Mouse (Mus musculus): ENCODE measurements around the gene 4930453N24Rik.

DNA sequence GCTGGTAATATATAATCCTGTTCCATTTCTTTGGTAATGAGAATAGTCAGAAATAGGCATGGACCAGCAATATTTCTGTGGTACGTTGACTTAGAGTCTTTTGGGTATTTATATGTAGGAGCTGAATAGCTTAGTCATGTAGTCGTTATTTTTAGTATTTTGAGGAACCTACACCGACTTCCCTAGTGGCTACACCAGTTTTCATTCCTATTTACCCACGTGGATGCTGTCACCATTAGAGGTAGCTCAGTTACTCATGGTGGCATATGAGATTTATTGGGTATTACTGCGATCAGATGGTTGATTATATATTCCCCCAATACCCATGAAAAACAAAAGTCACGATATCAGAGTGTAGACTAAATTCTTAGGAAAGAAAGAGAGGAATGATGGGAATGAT is 14.6 kb downstream of the 4930453N24Rik start:
- no peak for TF ChIP-seq CTCF (IDR thresholded peaks at IDR 0.05; ENCODE audit: extremely low read depth, insufficient read length, insufficient replicate concordance, low read depth, low read length)
- TF ChIP-seq POLR2A (IDR thresholded peaks at IDR 0.05; ENCODE audit: low read depth, low read length) = no peak
